Mouse (Mus musculus): ENCODE results near the gene Trem2.

GRCm38 (mm10) chr17:48318686-48319085 is 27.5 kb upstream of the Trem2 start:
- TF ChIP-seq CTCF (IDR thresholded peaks at IDR 0.05; ENCODE audit: low read depth, low read length) (no peak), POLR2A (IDR thresholded peaks at IDR 0.05; ENCODE audit: insufficient read depth, low read length) (no peak)
